Mouse (Mus musculus) cerebral cortex, adult 2 months (tissue): ENCODE results near the gene Ifitm3.

Experiments
- WGBS: fragments of 180-500 bp; shearing (Covaris S2); methylation state at CpG from one replicate; pipeline ENCODE4 v1.1.7; 2018; 5-methylcytosine and 5-hydroxymethylcytosine counted together

Ifitm3 gene

DNA sequence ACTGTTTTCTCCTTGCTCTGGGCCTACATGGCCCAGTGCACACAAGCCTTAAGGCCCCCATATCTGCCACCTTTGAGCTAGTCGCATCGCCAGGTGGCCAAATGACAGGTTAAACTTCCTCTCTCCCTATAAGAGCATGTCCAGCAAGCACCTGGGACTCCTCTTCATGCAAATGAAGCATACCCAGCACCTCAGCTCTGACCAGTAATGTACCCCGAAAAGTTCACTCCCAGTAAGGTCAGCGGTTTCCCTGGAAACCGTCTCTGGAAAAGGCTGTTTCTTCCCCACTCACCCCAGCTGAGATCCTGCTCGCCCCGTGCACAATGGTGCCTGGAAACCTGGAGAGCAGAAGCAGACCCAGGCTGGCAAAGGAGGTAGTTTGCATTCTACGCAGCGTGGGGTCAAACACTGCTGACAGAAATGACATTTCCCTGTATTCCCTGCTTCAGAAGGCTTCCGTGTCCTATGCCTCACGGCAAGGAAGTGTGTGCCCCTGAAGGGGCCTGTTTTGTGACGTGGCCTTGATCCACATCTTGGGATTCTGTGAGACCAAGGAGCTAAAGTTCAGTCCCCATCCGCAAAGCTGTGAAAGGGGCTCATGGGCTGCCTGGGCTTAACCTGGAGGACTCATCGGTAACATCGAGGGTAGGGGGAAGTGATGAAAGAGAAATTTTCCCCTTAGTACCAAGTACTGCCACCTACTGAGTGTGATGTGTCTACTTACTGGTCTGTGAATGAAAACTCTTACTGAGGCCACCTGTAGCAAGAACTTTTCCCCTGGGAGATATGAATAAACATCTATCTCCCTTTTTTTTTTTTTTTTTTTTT, 9.5 kb downstream of the Ifitm3 start:
- WGBS, result 83% methylated on average over 15 of the region's 15 CpGs

DNA sequence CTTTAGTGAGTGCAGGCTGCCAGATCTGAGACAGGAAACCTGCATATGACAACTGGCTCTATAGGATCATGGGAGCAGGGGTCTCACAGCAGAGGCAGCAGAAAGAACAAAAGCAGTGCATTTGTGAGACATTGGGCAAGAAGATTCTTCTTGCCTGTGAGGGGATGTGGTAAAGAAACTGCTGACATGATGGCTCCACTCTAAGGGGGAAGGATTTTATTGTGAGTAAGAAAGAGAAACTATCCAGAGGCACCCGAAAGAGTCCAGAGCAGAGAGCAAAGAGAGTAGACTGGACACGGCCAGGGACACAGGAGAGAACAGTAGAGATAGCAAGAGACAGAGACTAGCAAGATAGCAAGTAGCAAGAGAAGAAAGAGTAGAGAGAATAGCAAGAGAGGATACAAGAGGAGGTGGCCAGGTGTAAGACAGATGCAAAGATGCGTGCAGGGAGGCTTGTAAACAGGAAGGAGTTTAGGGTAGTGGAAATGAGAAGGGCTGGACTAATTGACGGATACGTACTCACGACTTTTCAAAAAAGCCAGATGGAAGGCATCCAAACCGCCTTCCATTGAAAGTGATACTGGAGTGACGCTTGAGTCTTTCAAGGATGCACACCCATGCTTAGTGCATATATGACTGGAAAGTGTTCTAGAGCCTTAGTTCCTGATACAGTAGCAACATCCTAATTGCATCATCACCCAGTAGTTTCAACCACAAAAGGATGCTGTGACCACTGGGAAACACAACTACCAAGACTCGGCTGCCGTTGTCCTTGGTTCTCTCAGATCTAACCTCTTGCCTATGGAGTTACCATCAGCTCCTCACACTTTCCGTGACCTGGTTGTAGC, 11.5 kb downstream of the Ifitm3 start:
- 86% methylated on average over 11 of the region's 11 CpGs for WGBS

DNA sequence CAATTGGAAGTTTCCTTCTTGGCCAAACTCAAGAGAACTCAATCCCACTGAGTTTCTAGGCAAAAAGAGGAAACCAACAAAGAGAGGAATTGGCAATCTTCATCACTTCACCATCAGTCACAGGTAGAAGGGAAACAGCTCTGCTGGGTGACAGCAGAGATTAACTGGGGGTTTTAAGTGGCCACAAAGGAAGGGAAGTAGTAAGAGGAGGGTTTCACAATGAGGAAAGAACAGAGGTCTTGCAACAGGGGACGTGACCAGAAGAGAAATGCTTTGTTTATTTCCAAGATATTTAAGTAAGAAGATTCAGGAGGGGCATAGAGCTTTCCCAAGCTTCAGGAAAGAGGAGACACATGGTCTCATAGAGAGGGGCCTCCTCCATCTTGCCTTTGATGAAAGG, 12.8 kb downstream of the Ifitm3 start:
- WGBS, result 74% methylated on average over 1 of the region's 1 CpGs

DNA sequence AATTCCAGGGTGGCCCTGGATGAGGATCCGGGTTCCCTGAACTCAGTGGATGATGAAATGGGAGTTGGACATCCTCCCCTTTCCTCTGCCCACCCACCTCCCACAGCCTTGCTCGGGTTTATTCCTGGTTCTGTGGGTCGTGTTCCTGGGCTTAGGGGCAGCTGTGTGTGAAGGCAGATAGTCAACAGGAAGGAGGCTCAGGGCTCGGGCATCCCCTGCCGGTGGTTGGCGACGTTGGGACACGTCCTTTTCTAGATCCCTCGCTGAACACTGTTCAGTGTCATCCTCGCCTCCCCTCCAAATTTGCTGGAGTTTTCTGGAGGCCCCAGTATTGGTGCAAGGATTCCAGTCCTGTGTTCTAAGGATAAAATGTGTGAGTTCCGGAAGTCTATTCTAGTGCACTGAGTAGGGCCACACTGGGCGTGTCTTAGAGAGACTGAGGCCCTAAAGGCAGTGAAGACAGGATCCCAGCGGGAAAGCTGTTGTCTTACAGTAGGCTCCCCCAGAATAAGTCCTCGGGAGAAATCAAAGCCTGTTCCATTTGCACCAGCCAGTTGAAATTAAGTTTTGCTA, 19.4 kb downstream of the Ifitm3 start:
- WGBS, result 83% methylated on average over 14 of the region's 14 CpGs

DNA sequence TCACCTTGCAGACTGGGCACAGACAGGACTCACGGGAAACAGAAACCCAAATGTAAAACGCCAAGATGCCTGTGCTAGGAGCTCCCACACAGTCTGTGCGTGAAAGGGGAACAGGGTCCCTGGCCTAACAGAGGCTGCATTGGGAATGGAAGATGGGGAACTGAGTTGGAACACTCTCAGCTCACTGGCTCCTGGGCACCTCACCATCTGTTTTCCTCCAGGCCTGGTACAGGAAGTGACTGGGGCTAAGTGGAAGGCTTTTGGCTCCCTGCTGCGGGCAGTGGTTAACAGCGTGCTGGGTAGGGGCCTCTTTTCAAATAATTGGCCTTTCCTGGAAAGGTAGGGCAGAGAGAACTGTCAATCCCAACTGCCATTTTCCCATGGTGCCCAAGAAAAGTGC, 19.9 kb downstream of the Ifitm3 start:
- 70% methylated on average over 5 of the region's 5 CpGs for WGBS

DNA sequence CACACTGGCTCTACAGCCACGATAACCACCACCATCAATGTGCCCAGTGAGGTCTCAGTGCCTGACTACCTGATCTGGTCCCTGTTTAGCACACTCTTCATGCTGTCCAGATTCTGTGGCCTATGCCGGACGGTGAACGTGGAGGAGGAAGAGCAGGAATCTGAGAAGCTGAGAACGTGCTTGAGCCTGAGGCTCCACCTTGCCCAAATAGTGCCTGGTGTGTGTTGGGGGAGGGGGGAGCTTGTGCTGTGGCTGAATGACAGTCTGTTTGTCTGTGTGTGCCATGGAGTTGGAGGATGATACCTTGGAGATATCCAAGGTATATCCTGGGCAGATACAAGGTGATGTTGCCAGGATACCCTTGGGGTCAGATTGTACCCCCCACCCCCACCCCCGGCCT, 20.4 kb downstream of the Ifitm3 start:
- WGBS, result 79% methylated on average over 6 of the region's 6 CpGs

DNA sequence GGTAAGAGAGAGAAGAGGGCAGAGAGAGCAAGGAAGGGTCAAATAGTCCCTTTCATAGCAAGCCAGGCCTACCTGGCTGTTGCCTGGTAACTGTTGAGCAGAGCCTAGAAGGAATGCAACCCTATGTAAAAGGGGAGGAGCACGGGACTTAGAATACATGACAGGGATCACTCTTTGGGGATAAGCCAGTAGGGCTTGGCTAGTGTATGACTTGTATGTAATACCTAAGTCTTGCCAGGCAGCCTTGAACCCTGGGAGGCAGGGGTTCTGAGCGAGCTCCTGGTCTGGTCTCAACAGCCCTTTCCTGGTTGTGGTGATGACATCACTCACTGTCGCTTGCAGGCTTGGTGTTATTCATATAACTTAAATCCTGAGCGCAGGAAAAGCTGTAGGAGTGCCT, 21.5 kb downstream of the Ifitm3 start:
- WGBS, result 67% methylated on average over 4 of the region's 4 CpGs

DNA sequence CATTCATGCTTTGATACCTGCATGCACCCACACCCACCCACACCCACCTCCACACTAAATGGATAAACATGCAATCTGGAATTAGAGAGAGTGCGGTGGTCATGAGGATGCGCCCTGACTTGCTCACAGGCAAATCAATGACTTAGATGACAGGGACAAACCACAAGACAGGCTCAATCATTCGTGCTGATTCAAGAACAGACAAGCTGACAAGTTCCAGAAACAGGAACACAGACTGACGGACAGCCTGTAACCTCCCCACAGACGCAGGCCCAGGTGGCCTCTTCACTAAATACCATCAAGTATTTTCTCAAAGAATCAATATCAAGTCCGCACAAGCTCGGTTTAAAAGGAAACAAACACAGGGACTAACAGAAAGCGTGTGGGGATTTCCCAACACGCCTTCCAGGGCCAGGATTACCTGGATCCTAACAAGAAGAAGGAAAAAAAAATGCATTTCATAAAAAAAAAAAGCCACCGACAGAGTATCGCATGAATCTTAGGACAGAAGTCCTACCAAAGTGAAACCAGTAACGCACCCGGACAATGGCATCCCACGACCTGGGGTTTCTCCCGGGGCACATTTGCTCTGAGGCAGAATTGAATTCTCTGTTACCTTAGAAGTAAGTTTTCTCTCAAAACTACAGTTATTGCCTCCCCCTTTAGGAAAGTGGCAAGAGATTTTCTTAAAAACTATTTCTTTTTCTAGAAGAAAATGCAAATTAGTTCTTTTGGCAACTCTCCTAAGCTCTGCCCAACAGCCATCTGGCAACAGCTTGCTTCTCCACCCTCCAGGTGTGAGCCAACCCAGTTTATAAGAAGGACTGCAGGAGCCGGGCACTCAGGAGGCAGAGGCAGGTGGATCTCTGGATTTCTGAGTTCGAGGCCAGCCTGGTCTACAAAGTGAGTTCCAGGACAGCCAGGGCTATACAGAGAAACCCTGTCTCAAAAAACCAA, 23.1 kb downstream of the Ifitm3 start:
- 69% methylated on average over 17 of the region's 17 CpGs for WGBS

DNA sequence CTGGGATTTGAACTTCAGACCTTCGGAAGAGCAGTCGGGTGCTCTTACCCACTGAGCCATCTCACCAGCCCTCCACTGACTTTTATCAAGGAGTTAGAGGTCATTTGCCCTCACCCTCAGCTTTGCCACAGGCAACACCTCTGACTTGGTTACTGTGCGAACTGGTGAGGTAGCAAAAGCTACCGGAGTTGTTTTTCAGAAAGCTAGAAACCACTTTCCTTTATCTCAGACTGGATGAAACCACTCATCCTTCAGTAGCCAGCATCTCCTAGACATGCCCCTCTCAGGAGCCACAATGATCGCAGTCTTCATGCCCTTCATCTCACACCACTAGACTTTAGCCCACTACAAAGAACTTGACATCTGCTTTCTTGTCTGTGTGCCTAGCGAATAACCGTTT, 27.6 kb downstream of the Ifitm3 start:
- WGBS, result 92% methylated on average over 7 of the region's 7 CpGs

DNA sequence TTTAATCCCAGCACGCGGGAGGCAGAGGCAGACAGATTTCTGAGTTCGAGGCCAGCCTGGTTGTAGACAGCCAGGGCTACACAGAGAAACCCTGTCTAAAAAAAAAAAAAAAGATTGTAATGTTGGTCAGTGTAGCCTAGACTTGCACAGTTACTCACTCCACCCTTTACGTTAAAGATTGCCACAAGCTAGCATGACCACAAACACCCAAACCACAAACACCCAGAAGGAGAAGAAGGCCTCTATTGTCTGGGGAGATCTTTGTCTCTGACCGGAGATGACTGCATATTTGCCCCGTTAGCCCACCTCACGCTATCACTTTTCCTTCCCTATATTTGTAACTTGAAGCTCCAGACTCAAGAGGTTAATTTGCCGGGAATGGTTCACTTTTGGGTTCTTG, 28.9 kb downstream of the Ifitm3 start:
- 93% methylated on average over 8 of the region's 8 CpGs for WGBS

DNA sequence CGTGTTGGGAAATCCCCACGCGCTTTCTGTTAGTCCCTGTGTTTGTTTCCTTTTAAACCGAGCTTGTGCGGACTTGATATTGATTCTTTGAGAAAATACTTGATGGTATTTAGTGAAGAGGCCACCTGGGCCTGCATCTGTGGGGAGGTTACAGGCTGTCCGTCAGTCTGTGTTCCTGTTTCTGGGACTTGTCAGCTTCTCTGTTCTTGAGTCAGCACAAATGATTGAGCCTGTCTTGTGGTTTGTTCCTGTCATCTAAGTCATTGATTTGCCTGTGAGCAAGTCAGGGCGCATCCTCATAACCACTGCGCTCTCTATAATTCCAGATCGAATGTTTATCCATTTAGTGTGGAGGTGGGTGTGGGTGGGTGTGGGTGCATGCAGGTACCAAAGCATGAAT, 33.9 kb downstream of the Ifitm3 start:
- WGBS, result 91% methylated on average over 9 of the region's 9 CpGs

DNA sequence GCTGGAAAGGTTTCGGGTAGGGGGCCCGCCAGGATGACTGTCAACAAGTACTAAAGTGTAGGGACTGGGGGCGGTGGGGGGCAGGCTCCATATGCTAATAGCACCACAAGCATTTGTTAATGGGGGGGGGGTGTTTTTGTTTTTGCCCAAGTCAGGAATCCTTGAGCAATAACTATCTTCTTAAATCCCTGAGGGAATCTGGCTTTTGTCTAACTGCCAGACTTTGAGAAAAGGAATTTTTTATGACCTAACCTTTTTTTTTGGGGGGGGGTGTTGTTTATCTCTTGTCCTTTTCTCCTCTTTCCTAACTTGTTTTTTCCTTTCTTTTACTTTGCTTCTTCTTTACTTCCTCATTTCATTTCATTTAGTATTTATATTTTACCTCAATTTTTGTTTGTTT, 35.1 kb downstream of the Ifitm3 start:
- 53% methylated on average over 3 of the region's 3 CpGs for WGBS

DNA sequence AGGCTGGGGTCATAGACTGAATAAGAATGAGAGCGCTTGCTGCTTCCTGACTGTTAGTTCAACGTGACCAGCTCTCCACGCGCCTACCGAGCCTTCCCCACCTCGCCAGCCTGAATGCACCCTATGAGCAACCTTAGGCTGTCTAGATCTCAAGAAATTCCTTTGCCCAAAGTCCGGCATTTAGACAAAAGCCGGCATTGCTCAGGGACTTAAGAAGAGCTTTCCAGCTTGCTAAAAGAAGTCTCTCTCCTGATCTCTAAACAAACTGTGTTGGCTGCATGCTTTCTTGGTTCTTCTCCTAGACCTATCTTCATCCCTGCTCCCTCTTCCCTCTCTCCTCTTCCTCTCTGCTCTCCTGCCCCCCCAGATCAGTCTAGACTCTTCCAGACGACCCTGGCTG, 35.6 kb downstream of the Ifitm3 start:
- WGBS, result 46% methylated on average over 9 of the region's 9 CpGs

DNA sequence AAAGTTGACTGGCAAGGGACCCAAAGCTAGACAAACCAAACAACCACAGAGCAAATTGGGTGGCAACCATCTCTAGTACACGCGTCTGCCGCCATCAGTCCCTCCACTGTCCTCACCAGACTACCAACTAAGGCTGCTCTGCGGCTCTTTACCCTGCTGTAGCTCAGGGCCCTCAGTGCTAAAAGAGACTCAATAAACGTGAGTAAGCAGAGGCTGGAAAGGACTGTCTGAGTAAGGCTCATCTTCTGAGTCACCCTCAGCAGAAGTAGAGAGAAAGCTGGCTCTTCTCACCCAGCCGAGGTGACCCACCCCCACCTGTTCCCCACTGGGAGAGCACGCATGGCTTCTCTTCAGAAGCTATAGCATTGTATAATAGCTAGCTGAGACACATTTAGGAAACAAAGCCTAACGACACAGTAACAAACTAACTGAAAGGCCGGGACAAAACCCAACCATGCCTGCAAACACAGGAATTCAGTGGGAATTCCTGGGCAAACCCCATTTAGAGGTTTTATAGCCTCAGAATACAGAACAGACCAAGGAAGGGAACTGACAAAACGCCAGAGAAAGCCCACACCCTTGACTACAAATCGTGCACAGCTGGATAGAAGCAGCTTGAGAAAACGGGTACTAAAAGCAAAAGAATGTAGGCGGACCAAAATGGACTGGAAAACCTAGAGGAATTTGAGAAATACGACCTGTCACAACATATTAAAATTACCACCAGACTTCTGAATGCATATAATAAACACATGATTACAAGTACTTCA, 37.0 kb downstream of the Ifitm3 start:
- 41% methylated on average over 14 of the region's 14 CpGs for WGBS

DNA sequence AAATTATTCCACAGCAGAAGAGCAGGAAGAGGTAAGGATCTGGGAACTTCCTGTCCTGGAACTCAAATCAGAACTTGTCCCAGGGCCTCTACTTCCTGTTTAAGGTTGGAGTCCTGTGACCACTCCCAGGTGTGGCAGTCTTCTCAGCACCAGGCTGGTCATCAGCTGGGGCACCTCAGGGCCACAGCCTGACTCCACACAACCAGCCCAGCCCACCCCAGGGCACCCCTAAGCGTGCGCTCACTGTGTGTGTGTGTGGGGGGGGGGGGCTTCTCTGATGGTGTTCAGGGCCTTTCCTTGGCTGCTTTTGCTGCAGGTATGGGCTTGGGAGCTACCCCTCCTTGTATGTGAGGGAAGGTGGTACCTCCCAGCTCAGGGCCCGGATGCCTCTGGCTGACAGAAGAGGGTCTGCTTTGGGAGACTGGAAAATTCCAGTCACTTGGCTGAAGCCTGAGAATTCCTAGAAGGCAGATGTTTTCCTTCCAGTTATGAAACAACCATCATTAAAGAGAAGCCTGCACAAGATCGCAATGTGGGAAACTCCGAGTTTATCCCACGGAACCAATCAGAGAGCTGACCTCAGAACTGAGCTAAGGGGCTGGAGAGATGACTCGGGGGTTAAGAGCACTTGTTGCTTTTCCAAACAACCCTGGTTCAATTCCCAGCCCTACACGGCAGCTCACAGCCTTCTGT, 38.9 kb downstream of the Ifitm3 start:
- WGBS, result 70% methylated on average over 8 of the region's 8 CpGs

DNA sequence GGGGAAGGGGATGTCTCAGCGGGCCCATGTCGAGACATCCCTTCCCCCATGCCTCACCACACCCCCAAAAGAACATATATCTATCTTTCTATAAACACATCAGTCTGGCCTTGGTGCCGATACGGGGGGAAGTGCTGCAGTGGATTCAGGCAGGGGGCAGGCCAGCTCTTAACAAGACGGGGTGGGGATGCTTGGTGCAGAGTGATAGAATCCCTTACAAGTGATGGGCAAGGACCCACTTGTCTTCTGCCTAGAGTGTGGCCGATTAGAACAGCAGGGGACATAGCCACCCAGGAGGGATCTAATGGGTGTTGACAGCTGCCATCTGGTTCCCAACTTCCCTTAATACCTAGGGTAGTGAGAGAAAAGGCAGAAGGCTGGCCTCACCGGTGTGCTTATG, 39.6 kb downstream of the Ifitm3 start:
- 75% methylated on average over 7 of the region's 7 CpGs for WGBS

DNA sequence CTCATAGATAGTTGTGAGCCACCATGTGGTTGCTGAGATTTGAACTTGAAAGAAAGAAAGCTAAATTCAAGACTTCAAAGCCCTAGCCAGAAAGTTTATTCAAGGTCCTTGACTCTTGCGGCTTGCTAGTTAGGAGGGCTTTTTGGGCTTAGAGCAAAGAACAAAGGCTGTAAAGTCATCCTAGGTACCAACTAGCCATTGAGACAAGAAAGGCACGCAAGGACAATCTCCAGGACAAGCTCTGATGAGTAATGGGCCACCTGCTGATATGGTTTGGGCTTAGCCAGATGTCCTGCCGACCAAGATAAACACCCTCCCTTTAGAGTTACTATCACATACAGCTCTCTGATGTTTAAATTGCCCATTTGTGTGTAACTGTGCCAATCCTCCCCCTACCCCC, 41.9 kb downstream of the Ifitm3 start:
- WGBS, result 53% methylated on average over 3 of the region's 3 CpGs

DNA sequence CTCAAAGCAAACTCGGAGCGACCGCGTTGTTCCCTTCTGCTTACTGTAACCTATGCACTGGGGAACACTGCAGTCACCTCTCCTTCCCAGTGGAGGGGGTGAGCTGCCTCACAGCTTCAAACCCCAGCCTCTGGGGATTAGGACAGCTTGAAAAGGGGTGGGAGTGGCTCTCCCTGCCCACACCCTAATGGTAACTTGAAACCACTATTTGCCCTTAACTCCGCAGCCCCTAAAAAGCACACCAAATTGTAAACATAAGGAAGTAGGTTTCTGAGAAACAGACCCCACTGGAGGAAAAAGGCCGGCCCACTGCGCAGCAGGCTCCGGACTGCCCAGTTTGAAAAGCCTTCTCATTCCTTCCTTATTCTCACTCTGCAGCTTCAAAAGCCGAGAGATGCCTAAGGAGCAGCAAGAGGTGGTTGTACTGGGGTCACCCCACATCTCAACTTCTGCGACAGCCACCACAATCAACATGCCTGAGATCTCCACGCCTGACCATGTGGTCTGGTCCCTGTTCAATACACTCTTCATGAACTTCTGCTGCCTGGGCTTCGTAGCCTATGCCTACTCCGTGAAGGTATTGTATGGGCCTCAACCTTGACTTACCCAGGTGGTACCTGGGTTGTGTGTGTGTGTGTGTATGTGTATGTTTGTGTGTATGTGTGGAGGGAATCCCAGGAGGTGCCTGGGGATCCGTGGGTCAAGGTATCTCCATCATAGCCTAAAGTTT, 42.5 kb downstream of the Ifitm3 start:
- 64% methylated on average over 14 of the region's 14 CpGs for WGBS

DNA sequence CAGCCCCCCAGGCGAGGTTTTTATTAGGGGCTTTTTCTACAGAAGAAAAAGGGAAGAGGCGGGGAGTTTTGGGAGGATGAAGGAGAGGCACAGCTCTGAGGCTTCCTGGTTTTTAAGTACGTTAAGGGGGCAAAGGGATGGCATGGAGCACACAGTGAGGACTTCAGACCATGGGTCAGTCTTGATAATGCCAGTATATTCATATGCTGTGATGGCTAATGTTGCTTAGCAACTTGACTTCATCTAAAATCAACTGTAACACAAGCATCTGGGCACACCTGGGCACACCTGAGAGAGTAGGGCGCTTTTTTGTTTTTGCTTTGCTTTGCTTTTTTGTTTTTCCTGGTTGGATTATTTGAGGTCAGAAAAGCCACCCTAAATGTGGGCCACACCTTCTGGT, 43.6 kb downstream of the Ifitm3 start, which contains the start of gene Ifitm1:
Ifitm1 (plus strand) TSS at position 301 of the 400 bp plus-strand sequence.
- 91% methylated on average over 4 of the region's 4 CpGs for WGBS
